Mouse (Mus musculus) liver, embryonic 12.5 days (tissue): ENCODE measurements around the gene Ccdc121. TPM values are rescaled to one million over a fixed set of nuclear protein-coding genes. Genes with fewer than 3 reads are reported as not detected.

Experiments
- ATAC-seq: fragments of 200-750 bp; cut with Nextera tagmentation; 2 replicates; pipeline ENCODE4 v1.8.0; 2017; ENCODE audit warnings: moderate number of reproducible peaks, mild to moderate bottlenecking, moderate library complexity
- H3K27ac ChIP-seq: fragments of 300-500 bp; sonication (generic); 2 replicates; pipeline ENCODE4 v1.5.1; 2016; ENCODE audit warnings: mild to moderate bottlenecking
- H3K27me3 ChIP-seq: fragments of 300-500 bp; sonication (generic); replicated peaks from 2 replicates; pipeline ENCODE4 v1.6.1; 2016; ENCODE audit warnings: mild to moderate bottlenecking, moderate library complexity
- H3K36me3 ChIP-seq: fragments of 300-500 bp; sonication (generic); 2 replicates; pipeline ENCODE4 v1.6.1; 2016; ENCODE audit warnings: mild to moderate bottlenecking, moderate library complexity
- H3K4me1 ChIP-seq: fragments of 300-500 bp; sonication (generic); 2 replicates; pipeline ENCODE4 v1.6.1; 2016
- H3K4me2 ChIP-seq: fragments of 300-500 bp; sonication (generic); 2 replicates; pipeline ENCODE4 v1.6.1; 2016; ENCODE audit warnings: mild to moderate bottlenecking, moderate library complexity
- H3K4me3 ChIP-seq: fragments of 300-500 bp; sonication (generic); 2 replicates; pipeline ENCODE4 v1.5.1; 2016; ENCODE audit warnings: mild to moderate bottlenecking, moderate library complexity
- H3K9ac ChIP-seq: fragments of 300-500 bp; sonication (generic); 2 replicates; pipeline ENCODE4 v1.6.1; 2016; ENCODE audit warnings: mild to moderate bottlenecking, moderate library complexity
- H3K9me3 ChIP-seq: fragments of 300-500 bp; sonication (generic); replicated peaks from 2 replicates; pipeline ENCODE4 v1.6.1; 2016; ENCODE audit warnings: mild to moderate bottlenecking, moderate library complexity
- WGBS: fragments of 180-500 bp; shearing (Covaris S2); methylation state at CpG from one replicate; pipeline ENCODE4 v1.1.7; 2016; ENCODE audit not compliant: insufficient replicate concordance; 5-methylcytosine and 5-hydroxymethylcytosine counted together
- polyA plus RNA-seq: library from polyadenylated mRNA; unstranded; fragments of >200 nt; fragmentation: Nextera tagmentation; extraction: Ambion mirVana; gene quantifications from 2 replicates; pipeline ENCODE4 v1.2.1, GENCODE M21; 2016

Gene Ccdc121
- polyA plus RNA-seq, 1 experiment from 2014 or later, result not detected

- H3K27me3 ChIP-seq, result no peaks in the 10 kb centered on the region
- no peak overlapping the region for H3K4me3 ChIP-seq
- no peak overlapping the region for H3K9ac ChIP-seq
- 53% methylated on average over 2 of the region's 2 CpGs for WGBS
- no peak overlapping the region for H3K27ac ChIP-seq
- H3K4me1 ChIP-seq, result no peaks in the 10 kb centered on the region
- no peaks in the 10 kb centered on the region for H3K36me3 ChIP-seq
- no peak overlapping the region for H3K4me2 ChIP-seq
- H3K9me3 ChIP-seq, result no peaks in the 10 kb centered on the region
- no peak for ATAC-seq
These were observed 7.8 kb downstream of the Ccdc121 start for GRCm38 (mm10) chr1:181503471-181503870.

- H3K27ac ChIP-seq, result no peak overlapping the region
- no peak overlapping the region for H3K4me2 ChIP-seq
- no peak overlapping the region for H3K4me3 ChIP-seq
- H3K9ac ChIP-seq, result no peak overlapping the region
- H3K9me3 ChIP-seq, result no peaks in the 10 kb centered on the region
- ATAC-seq, result no peak
- no peaks in the 10 kb centered on the region for H3K4me1 ChIP-seq
- H3K36me3 ChIP-seq, result no peaks in the 10 kb centered on the region
- H3K27me3 ChIP-seq, result no peaks in the 10 kb centered on the region
- 62% methylated on average over 5 of the region's 5 CpGs for WGBS
These were observed 26.6 kb downstream of the Ccdc121 start for GRCm38 (mm10) chr1:181484696-181485095.

- Histone ChIP-seq H3K36me3 (no peaks in the 10 kb centered on the region), H3K9me3 (no peaks in the 10 kb centered on the region; the same call in 1 of the 2 replicates), H3K27me3 (no peaks in the 10 kb centered on the region), H3K4me3 (no peak overlapping the region), H3K4me1 (no peaks in the 10 kb centered on the region), H3K27ac (no peak overlapping the region), H3K9ac (no peak overlapping the region), H3K4me2 (no peak overlapping the region)
- 57% methylated on average over 6 of the region's 6 CpGs for WGBS
- ATAC-seq, result no peak
These were observed 34.7 kb downstream of the Ccdc121 start for GRCm38 (mm10) chr1:181476557-181476956.

GRCm38 (mm10) chr1:181476141-181476540 is 35.1 kb downstream of the Ccdc121 start:
- WGBS, result 65% methylated on average over 8 of the region's 8 CpGs
- no peak overlapping the region for H3K4me2 ChIP-seq
- no peaks in the 10 kb centered on the region for H3K4me1 ChIP-seq
- ATAC-seq, result no peak
- no peaks in the 10 kb centered on the region for H3K27me3 ChIP-seq
- no peak overlapping the region for H3K9ac ChIP-seq
- no peaks in the 10 kb centered on the region; the same call in 1 of the 2 replicates for H3K9me3 ChIP-seq
- H3K27ac ChIP-seq, result no peak overlapping the region
- H3K4me3 ChIP-seq, result no peak overlapping the region
- H3K36me3 ChIP-seq, result no peaks in the 10 kb centered on the region

GRCm38 (mm10) chr1:181469415-181469814 is 41.8 kb downstream of the Ccdc121 start:
- Histone ChIP-seq H3K27me3 (no peaks in the 10 kb centered on the region), H3K27ac (no peak overlapping the region), H3K4me2 (no peak overlapping the region), H3K9me3 (no peaks in the 10 kb centered on the region; the same call in 1 of the 2 replicates), H3K4me1 (peaks cover 10% of the 10 kb centered on the region), H3K36me3 (no peaks in the 10 kb centered on the region), H3K9ac (no peak overlapping the region), H3K4me3 (no peak overlapping the region)
- no peak for ATAC-seq
- WGBS, result 64% methylated on average over 8 of the region's 8 CpGs

- 69% methylated on average over 6 of the region's 6 CpGs for WGBS
These were observed 44.0 kb downstream of the Ccdc121 start for GRCm38 (mm10) chr1:181467321-181467670.

GRCm38 (mm10) chr1:181466601-181467320 is 44.5 kb downstream of the Ccdc121 start:
- Histone ChIP-seq H3K36me3 (no peaks in the 10 kb centered on the region), H3K27ac (no peak overlapping the region), H3K4me2 (peak overlapping the region; percentile 23; the same call in 1 of the 2 replicates), H3K27me3 (no peaks in the 10 kb centered on the region), H3K9ac (no peak overlapping the region), H3K4me1 (peaks cover 10% of the 10 kb centered on the region), H3K9me3 (no peaks in the 10 kb centered on the region; the same call in 1 of the 2 replicates), H3K4me3 (no peak overlapping the region)
- 44% methylated on average over 17 of the region's 17 CpGs for WGBS
- ATAC-seq, result no peak

More at GRCm38 (mm10) chr1:181467321-181467670, 44.0 kb downstream of the Ccdc121 start:
- H3K27me3 ChIP-seq, result no peaks in the 10 kb centered on the region
- H3K36me3 ChIP-seq, result no peaks in the 10 kb centered on the region
- peaks cover 10% of the 10 kb centered on the region for H3K4me1 ChIP-seq
- ATAC-seq, result no peak
- H3K4me3 ChIP-seq, result no peak overlapping the region
- no peak overlapping the region for H3K9ac ChIP-seq
- H3K27ac ChIP-seq, result no peak overlapping the region
- no peak overlapping the region for H3K4me2 ChIP-seq
- no peaks in the 10 kb centered on the region; the same call in 1 of the 2 replicates for H3K9me3 ChIP-seq

GRCm38 (mm10) chr1:181466040-181466439 is 45.2 kb downstream of the Ccdc121 start:
- Histone ChIP-seq H3K36me3 (no peaks in the 10 kb centered on the region), H3K4me2 (no peak overlapping the region), H3K27ac (no peak overlapping the region), H3K9me3 (no peaks in the 10 kb centered on the region), H3K4me1 (peaks cover 10% of the 10 kb centered on the region), H3K4me3 (no peak overlapping the region), H3K9ac (no peak overlapping the region), H3K27me3 (no peaks in the 10 kb centered on the region)
- no peak for ATAC-seq
- WGBS, result 76% methylated on average over 6 of the region's 6 CpGs

GRCm38 (mm10) chr1:181465027-181465426 is 46.2 kb downstream of the Ccdc121 start:
- no peaks in the 10 kb centered on the region for H3K9me3 ChIP-seq
- 28% methylated on average over 5 of the region's 5 CpGs for WGBS
- no peak overlapping the region for H3K9ac ChIP-seq
- no peak overlapping the region for H3K27ac ChIP-seq
- no peak for ATAC-seq
- H3K36me3 ChIP-seq, result no peaks in the 10 kb centered on the region
- H3K27me3 ChIP-seq, result no peaks in the 10 kb centered on the region; the same call in 1 of the 2 replicates
- no peak overlapping the region for H3K4me2 ChIP-seq
- H3K4me3 ChIP-seq, result no peak overlapping the region
- peaks cover 10% of the 10 kb centered on the region for H3K4me1 ChIP-seq

GRCm38 (mm10) chr1:181462906-181463179 is 48.4 kb downstream of the Ccdc121 start:
- Histone ChIP-seq H3K4me1 (peaks cover 10% of the 10 kb centered on the region), H3K27ac (no peak overlapping the region), H3K27me3 (peaks cover 4% of the 10 kb centered on the region; the same call in 1 of the 2 replicates), H3K4me2 (no peak overlapping the region), H3K36me3 (no peaks in the 10 kb centered on the region), H3K9me3 (no peaks in the 10 kb centered on the region), H3K4me3 (no peak overlapping the region), H3K9ac (no peak overlapping the region)
- ATAC-seq, result no peak
- WGBS, result 66% methylated on average over 6 of the region's 6 CpGs

GRCm38 (mm10) chr1:181462051-181462905 is 49.0 kb downstream of the Ccdc121 start:
- no peak overlapping the region for H3K4me3 ChIP-seq
- no peak overlapping the region for H3K27ac ChIP-seq
- H3K9ac ChIP-seq, result no peak overlapping the region
- WGBS, result 40% methylated on average over 8 of the region's 8 CpGs
- ATAC-seq, result no peak
- no peaks in the 10 kb centered on the region for H3K36me3 ChIP-seq
- H3K4me1 ChIP-seq, result peaks cover 10% of the 10 kb centered on the region
- no peaks in the 10 kb centered on the region for H3K9me3 ChIP-seq
- H3K27me3 ChIP-seq, result peaks cover 4% of the 10 kb centered on the region; the same call in 1 of the 2 replicates
- no peak overlapping the region for H3K4me2 ChIP-seq

- no peak overlapping the region for H3K4me2 ChIP-seq
- H3K27ac ChIP-seq, result no peak overlapping the region
- no peak for ATAC-seq
- no peak overlapping the region for H3K9ac ChIP-seq
- peaks cover 4% of the 10 kb centered on the region; the same call in 1 of the 2 replicates for H3K27me3 ChIP-seq
- no peaks in the 10 kb centered on the region for H3K9me3 ChIP-seq
- H3K4me1 ChIP-seq, result peaks cover 2% of the 10 kb centered on the region; the same call in 1 of the 2 replicates
- H3K36me3 ChIP-seq, result no peaks in the 10 kb centered on the region
- 68% methylated on average over 8 of the region's 8 CpGs for WGBS
- H3K4me3 ChIP-seq, result no peak overlapping the region
These were observed 49.8 kb downstream of the Ccdc121 start for GRCm38 (mm10) chr1:181461484-181461883.
